Mouse (Mus musculus) right cerebral cortex, adult 2 months (tissue): ENCODE data around the gene Wnt16.
"Not testable (repeated sequence)": the region's sequence is repeated elsewhere in the genome, so short reads cannot be mapped to it uniquely, and the experiment has no call there.

ENCODE experiments used
- DNase-seq, 2 experiments: peaks; one replicate each; pipeline ENCODE4 v3.0.0; 2021 to 2022; ENCODE audit warnings: low spot score in 2 of 2

Wnt16 gene

DNA sequence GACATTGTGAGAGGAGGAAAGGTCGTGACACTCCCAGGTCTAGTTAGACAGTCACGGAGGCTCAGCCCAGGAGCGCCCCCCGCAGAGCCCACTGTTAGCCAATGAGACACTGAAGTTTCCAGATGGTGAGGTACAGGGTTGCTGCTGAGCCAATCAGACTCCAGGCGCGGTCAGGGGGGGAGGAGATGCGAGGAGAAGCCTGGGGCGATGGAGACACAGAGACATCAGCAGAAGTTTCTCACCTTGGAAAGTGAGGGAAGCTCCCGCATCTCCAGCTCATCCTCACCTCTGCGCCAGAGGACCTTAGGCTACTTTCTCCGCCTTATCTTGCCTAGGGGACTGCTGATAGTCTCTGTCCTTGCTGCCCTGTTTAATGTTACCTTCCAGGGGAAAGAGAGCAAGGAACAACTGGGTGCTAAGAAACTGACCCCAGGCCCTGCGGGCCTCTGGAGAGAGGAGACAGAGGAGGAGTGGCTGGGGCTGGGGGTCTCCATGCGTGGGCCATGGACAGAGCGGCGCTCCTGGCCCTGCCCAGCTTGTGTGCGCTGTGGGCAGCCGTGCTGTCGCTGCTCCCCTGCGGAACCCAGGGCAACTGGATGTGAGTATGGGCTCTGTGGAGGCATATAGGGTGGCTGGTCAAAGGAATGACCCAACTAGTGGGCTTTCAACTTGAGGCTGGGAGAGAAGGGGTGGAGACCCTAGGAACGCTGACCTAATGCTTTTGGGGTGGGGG, at the start of gene Wnt16:
Gene Wnt16, plus strand, starts transcription at position 224 of the 733 bp plus-strand sequence.
- peak; percentile 24 to 28 for DNase-seq

DNA sequence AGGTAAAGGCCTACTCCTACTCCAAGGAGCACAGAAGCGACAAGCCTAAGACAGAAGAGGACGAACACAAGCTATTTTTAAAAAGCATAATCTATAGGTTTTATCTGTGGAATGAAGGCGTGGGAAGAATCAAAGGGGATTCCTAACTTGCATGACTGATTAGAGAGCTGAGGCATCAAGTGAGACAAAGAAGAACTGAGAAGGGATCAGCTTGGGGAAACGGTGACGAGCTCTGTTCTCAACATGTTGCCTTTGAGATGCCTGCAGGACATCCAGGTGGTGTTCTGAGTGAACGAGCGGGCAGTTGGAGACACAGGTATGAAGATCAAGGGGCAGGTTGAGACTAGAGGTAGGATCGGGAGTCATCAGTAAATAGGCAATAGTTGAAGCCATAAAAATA, 44.7 kb upstream of the Wnt16 start:
- DNase-seq, result no peak

DNA sequence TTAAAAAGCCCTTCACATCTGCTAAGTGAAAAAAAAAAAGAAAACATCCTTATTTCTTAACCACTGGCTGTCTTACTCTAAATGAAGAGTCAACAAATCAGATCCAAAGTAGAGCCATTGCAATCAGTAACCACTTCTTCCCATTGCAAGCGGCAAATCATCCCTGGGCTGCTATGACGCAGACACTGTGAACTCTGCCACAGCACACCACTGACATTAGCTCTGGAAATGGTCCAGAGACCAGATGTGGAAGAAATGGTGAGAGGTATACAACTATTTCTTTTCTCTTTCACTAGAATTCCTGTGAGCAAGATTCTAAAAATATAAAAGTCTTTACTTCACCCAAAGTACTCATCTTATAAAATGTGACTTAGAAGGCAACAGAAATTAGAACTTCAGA, 41.3 kb upstream of the Wnt16 start:
- DNase-seq, result no peak

DNA sequence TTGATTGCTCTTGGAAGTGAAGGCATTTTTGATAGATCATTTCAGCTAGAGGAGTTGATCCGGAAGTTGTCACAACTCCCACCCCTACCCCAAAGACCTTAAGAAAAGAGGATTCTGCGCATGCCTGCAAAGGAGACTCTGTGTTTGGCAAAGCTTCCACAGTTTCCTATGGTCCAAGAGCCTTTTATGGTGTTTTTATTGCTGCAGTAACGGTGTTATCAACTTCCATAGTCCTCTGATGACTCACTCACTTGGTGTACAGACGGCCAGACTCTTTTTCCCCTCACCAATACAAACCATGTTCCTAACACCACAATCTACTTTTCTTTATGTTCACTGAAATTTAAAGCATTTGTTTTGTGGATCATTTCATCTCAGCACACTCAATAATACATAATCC, 29.2 kb upstream of the Wnt16 start:
- no peak for DNase-seq

DNA sequence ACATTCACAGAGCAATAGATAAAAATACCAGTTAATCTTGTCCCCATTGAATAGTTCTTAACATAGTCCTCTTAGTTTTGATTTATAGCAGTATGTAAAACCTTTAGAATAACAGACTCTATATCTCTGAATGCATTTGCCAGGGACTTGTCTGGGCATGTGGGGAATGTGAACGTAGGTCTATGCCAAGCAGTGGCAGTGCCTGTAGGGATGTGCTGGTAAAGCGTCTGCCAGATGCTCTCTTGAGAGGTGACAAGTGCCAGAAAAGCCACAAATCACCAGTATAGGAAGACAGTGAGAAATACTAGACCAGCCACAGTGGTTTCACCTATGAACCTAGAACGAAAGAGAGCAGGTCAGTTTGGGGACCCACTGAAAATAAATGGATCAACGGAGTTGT, 25.5 kb upstream of the Wnt16 start:
- no peak for DNase-seq

DNA sequence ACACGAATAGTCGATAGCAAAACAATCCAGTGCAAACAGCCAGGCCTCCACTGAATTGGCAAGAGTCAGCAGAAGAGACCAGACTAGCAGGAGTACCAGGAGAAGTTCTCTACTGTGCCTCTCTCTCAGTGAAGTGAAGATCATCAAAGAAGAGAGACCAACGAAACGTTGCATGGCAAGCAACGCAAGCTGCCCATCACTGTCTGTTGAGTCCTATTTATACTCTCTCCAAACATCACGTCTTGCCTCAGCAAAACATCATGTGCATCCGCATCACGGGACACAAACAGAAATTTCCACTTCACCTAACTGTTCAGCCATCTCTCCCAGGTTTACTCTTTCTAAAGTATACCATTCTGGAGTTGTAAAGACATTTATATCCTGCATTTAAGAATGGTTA, 23.9 kb upstream of the Wnt16 start:
- DNase-seq, result not testable (repeated sequence)

DNA sequence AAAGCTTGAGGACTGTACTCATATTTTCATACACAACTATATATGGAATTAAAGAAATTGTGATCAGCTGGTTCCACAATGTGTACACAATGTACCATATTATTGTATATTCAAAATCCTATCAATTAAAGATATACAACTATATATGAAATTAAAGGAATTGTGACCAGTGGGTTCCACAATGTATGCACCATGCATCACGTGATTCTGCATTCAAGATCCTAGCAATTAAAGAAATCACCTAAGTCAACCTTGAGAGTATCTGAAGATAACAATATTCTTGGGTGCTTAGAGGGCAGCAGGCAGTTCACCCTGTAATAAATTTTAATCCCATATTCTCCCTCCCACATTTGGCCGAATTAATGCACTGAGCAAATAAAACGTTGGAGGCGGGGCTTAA, 22.0 kb upstream of the Wnt16 start:
- DNase-seq, result no peak

DNA sequence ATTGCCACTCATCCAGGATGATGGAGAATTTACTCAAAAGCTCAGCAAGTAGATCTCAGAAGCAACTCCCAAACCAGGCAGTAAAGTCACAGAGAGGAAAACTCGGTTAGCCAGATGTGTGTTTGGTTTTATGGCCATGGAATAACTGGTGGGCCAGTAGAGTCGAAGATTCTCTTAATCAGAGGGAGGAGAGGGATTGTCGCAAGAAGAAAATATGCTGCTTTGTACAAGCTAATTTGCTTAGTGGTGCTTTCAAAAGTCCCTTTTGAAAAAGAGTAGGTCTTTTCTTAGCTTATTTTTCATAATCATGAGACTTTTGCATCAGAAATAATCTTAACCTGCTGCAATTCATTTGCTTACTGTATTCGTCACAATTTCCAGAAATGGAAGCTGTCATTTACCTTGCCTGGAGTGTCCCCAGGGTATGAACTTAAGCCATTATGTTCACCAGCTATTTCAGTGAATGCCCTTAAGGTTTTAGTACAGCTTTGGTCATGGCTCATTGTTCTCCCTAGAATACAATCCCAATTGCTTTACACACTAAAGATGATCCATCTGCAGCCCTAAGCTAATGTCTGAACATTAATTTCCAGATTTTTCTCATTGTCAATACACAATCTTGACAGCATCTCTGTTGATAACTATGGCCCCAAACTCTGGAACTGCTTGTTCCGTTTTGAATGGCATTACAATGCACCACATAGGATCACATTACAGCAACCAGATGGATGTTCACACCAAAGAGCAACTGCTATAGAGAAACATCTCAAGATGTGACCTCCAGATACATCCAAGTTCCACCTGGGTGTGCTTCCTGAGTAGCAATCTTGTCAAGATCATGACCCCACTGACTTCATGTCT, 20.0 kb upstream of the Wnt16 start:
- no peak for DNase-seq

DNA sequence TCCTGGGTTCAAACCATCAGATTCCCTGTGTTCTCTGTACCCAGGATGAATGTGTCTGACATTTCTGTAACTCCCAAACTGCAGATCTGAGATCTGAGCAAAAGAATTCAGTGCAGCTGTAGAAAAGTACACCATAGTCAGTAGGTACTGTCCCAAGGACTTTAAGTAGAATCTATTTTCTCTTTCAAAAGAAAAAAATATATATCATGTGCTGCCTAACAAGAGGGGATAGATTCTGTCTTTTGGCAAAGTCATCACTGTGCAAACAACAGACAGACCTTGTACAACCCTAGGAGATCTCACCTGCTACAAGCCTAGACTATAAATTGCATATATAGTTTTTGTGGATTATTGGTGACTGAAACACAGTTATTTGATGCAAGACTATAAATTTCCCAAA, 19.4 kb upstream of the Wnt16 start:
- no peak for DNase-seq

DNA sequence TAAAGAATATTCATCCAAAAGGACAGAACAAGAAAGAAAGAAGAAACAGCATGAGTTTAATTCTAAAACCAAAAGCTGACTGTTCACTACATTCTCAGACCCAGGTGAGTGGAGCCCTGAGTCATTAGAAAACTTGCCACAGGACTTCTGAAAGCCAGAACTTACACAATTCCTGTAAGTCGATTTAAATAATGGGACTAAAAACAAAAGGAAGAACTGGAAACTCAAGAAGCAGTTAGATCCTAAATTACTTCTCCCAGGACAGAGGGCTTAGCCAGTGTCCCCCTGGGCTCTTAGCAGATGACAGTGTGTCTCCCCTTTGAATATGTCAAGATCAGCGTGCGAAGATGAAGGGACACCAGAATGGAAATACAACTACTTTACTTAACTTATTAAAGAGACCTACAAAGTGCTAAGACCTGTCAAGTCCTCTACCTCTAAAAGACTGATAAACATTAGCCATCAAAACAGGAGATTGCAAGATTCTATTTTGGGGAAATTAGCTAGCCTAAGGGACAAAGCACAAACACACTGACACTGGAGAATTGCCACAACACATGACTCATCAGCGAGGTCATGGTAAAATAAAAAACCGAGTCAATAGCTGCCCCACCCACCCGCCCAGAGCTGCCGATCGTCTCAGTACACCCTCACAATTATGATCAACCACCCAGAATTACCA, 18.0 kb upstream of the Wnt16 start:
- no peak for DNase-seq

DNA sequence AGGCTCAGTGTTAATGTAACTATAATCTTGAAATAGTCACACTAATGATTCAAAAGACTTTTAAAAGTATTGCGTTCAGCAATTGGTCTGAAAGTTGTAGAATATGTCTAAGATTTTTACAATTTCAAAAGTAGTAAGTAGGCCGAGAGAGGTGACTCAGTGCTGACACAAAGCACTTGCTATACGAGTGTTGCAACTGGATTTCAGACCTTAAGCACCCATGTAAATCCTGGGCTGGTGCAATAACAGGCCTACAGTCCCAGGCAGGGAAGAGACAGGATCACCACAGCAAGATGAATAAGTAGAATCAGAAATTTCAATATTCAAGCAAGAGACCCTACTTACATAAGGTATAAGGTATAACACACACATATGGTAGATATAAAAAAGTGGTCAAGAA, 10.1 kb upstream of the Wnt16 start:
- no peak for DNase-seq

DNA sequence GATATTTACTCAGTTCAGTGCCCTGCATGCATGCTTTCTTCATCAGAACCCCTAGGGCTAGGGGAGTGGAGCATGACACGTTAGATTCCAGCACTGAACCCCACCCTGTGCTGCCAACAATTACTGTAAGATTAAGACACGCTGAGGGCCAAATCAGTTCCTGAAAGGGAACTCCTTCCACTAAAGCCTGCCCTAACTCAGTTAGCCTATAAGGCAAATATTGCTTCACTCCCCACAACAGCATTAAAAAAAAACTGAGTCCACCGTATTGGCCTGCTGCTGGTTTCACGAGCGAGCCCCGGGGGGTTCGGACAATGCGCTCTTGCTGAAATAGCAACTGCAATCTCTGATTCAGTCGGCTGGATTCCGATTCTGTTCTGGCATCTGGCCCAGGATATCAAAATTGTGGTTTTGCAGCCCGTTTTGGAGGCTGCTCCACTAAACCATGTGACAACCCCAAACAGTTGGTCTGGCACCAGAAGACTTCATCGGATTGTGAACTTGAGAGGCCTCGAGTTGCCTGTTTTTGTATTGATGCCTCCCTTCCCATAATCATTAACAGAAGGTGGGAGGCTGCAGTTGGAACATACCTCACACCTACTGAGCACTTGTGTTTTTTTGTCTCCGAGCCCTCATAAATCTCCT, 7.7 kb upstream of the Wnt16 start:
- peak; percentile 32 to 37 for DNase-seq

DNA sequence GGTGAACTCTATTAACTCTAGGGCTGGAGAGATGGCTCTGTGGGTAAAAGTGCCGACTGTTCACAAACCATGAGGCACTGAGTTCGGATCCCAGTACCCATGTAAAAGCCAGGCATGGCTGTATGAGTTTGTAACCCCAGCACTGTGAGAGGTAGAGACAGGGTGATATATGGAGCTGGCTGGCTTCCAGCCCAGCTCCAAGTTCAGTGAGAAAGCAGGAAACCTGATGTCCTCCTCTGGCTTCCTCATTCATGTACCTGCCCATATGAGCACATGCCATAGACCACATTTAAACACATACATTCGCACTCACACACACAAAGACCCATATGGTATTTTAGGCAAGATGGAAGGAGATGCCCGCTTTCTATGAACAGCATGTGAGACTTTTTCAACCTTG, 5.6 kb upstream of the Wnt16 start:
- DNase-seq, result no peak

DNA sequence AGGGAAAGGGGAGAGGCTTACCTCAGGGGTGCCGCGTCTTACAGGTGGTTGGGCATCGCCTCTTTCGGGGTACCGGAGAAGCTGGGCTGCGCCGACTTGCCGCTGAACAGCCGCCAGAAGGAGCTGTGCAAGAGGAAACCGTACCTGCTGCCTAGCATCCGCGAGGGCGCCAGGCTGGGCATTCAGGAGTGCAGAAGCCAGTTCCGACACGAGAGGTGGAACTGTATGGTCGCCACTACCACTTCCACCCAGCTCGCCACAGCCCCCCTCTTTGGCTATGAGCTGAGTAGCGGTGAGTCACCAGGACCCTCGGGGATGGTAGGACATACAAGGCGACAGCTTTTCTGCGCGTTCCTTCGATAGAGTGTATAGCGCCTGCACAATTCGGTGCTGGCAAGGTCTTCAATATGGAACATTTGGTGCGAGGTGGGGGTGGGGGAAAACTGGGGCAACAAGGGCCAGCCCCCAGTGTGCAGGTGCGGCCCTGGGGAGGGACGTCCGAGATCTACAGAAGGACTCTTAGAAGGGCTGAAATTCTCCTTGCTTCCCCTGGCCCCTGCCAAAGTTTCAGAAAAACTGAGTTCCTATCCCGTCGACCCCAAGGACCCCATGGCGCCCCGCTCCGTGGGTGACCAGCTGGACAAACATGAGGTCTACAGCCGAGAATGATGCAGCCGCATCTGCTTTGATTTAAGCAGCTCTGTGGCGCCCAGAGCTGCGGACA, 872 bp downstream of the Wnt16 start:
- peak; percentile 18 to 36 for DNase-seq

DNA sequence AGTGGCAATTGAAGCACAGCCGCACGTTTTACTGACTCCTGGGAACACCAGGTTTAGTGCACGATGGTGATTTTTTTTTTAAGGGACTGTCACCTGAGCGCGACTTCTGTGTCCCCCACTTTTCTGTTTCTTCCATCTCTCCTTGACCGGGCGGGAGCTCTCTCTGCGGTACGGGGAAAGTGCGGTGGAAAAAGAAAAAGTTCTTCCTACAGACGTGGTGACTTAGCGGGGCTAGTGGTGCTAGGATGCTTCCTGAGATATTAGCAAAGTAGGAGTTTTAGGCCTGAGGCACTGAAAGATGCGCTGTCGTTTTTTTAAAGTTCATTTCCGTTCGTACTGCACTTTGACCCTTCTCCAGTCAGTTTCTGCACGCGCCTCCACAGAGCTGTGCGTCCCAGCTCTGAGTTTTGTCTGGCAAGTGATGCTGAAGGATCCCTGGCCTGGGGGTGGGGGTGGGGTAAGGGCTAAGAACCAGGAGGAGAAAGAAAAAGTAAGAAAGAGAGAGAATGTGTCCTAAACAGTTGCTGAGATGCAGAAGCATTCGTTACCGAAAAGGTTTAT, 1.5 kb downstream of the Wnt16 start:
- no peak for DNase-seq

DNA sequence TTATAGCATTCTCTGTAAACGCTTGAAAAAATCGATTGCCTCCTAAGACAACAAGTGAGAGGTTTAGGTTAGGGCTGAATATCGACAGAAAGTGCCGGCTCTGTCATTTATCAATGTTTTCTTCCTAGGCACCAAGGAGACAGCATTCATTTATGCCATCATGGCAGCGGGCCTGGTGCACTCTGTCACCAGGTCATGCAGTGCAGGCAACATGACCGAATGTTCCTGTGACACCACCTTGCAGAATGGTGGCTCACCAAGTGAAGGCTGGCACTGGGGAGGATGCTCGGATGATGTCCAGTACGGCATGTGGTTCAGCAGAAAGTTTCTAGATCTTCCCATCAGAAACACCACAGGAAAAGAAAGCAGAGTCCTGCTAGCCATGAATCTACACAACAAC, 2.8 kb downstream of the Wnt16 start:
- DNase-seq, result no peak

DNA sequence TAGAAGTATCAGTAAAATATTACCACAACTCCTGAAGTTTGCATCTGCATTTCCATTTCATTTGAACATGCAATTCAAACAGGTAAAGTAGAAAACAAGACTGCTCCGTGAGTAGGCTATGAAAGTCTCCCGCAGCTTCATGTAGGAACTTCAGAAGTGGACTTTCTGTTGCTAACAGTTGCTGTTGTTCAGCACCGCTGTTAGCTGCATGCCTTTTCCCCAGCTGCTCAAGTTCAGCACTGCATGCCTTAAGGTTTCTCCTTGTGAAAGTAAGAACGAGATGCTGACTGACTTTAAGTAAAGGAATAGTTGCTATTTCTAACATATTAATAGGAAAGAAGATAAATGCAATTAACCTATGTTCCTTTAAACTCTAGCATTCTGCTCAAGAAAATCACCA, 4.0 kb downstream of the Wnt16 start:
- no peak for DNase-seq

DNA sequence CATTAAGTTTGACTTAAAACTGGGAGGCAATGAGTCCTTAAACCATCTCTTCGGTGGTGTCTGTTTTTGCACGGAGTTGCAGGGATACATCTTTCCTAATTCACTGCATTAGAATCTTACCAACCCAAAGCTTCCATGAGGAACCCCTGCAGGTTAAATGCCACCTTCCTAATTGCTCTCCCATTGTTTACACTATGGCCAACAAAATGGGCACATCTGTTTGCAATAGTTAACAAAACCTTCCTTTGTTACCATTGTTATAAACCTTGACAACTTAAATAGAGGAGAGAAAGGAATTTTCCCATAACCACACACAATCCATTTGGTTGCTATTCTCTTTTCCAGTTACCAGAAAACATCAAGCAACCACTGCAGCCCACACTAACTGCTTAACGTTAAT, 5.9 kb downstream of the Wnt16 start:
- no peak for DNase-seq

DNA sequence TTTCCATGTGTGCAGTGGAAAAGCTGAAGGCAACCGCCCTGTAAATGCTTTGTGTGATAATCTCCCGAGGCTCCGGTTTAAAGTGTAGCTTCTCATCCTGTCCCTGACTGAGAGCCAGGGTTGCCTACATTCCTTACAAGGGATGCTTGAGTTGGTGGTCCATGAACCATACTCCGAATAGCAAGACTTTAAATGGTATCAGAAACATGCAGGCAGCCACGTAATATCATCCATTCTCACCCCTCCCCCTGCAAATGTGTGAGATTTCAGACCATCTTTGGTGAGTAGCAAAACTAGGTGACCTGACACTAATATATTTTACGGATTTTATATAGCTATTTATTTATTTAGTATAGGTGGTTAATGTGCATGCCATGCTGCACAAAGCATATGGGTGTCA, 9.0 kb downstream of the Wnt16 start:
- DNase-seq, result no peak

DNA sequence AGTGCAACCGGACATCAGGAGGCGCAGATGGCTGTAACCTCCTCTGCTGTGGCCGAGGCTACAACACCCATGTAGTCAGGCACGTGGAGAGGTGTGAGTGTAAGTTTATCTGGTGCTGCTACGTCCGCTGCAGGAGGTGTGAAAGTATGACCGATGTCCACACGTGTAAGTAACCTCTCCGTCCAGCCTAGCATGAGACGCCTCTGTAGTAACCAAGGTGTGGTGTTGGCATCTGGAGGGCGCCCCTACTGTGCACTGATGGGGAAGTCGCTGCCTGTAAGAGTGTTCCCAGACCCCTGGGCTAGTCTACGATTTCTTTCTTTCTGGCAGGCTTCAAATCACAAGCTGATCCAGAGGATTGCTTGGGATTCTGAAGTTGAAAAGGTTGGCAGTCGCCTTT, 10.0 kb downstream of the Wnt16 start:
- DNase-seq, result no peak

DNA sequence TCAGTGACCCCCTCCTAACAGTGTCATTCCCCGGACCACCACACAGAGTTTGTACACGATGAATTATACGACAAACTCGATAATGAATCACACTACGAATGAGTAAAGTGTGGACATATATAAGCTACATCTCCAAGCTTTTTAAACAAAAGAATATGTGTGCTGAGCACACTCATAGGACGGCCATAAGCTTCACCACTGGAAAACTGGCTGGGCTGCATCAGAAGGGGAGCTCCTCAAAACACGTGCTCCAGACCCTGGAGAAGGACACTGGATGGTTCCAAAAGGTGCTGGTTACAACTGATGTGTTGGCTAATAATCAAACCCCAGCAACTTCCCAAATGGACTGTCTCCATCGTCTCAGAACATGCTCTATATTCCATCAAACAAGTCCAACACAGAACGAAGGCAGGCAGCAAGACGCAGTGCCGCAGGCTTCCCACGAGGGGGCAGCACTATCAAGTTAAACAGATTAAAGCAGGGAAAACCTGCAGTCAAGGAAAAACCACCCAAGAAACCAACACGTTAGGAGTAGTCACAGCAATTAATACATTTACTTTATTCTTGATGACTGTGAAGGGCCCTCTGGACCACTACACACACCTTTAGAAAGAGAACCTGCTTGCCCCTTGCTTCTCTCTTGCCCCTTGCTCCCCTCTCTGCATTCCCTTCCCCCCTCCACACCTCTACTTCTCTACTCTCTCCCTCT, 37.5 kb downstream of the Wnt16 start:
- peak; percentile 90 to 94 for DNase-seq
